Mouse (Mus musculus) frontal cortex, postnatal 14 days (tissue): Measurements from ENCODE around the gene Fam107b.

Source experiments
- DNase-seq, 2 experiments: peaks; one replicate each; pipeline ENCODE4 v3.0.0; 2022; ENCODE audit warnings: low spot score in 2 of 2

Fam107b gene

DNA sequence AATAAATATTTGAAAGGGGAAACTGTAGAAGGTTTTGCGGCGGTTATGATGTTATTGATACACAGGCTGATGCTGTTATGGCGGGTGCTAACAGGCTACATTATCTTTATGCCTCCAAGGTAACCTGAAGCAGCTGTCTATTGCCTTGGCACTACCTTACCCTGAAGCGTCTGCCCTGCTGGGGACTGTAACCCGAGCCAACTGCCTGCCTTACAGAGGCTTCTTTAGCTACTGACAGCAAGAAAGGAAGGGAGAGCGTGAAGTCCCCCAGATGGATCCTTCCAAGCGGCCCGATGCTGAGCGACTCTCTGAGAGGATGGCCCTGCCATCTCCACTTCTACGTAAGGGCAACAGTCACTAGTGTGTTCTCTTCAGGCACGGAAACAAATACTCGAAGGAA lies at the start of gene Fam107b:
TSS of gene Fam107b (plus strand) at position 303 of the 400 bp plus-strand sequence.
- no peak for DNase-seq

DNA sequence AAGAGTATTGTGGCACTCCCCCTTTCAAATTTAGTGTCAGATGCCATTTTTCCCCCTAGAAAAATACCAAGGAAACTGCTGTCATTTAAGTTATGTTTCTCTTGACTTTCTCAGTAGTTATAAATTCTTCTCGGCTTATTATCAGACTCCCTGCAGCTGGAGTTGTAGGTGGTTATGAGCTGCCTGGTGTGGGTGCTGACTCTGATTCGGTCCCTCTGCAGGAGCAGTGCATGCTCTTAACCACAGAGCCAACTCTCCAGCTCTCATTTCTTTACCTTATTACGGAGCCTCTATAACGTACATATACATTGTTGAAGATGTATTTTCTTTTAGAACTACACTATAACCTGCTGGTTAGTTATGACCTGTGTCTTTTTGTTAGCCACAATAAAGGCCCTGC lies 47.7 kb upstream of the Fam107b start:
- DNase-seq: no peak

DNA sequence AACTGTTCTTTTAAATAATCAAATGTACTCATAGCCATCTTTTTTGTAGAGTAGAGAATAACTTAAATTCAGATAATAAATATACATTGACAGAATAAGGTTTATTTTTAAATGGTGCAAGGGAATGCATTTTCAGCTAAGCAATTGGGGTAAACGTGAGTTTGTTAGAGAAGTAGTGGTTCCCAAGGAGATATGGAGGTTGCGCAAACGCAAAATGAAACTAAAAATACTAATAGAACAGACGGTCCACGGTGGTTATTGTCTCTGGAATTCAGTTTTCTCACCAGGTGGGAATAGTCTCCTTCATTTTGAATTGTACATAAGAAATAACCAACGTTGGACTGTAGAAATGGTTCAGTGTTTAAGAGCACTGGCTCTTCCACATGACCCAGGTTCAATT lies 44.0 kb upstream of the Fam107b start:
- DNase-seq: no peak

DNA sequence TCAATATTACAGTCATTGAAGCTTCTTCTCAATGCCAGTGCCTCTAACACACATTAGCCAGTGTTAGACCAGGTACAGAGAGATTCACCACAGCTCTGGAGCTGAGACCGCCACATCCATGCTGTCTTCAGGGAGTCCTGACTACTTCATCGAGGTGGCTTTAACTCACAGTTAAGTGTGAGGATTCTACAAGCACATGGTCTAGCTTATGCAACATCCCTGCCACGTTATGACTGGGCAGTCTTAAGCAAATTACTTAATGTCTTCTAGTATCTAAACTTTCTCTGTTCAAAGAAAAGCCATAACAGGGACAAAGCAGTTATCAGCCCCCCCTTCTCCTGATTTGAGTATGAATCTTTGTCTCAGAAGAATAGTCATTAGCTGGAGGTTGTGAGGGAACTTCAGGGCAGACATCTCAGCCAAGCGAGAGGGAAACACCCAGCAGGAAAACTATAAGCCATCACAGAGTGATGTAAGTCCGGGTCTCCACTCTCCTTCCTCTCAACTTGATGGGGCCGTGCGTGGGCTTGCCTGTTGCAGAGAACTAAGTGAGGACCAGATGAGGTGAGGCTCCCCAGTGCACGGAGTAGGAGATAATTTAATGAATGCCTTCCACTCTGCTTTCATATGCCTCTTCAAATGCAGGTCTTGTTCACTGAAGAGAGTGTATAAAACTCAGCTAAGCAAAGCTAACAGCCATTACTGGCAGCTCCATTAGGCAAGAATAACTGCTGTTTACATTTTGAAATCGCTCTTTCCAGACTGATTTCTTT lies 28.8 kb upstream of the Fam107b start:
- DNase-seq: no peak

DNA sequence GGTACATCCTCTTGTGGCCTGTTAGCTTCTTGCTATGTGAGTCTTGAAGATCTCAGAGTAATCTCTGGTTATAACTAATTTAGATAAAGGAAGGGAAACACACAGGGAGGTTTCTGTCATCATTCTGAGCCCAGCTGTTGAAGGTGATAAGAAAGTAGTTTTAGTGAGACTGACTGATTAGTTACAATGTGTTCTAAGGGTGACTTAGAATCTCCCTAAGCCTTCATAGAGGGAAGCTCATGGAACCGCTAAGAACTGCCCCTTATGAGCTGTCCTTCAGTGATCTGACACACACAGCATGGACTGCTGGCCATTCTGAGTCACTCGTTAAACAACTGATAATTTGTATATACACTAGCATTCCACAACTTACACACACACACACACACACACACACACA lies 24.2 kb upstream of the Fam107b start:
- DNase-seq: no peak

DNA sequence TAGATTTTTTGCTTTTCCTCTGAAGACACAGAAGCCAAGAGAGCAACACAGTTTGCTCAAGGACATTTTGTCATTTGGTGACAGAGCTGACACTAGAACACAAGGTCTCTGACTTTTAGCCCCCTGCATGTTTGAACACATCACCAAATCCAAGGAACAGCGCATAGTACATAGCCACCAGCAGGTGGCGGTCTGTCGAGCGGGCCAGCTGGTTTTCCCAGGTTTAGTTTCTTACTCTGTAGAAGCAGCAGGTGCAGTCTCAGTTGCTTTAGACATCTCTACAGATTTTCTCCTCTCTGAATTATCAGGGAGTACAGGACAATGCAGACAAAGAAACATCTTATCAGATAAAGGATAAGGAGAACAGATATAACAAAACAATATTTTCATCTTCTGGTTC lies 23.7 kb upstream of the Fam107b start:
- DNase-seq: peak; percentile 12 to 44

DNA sequence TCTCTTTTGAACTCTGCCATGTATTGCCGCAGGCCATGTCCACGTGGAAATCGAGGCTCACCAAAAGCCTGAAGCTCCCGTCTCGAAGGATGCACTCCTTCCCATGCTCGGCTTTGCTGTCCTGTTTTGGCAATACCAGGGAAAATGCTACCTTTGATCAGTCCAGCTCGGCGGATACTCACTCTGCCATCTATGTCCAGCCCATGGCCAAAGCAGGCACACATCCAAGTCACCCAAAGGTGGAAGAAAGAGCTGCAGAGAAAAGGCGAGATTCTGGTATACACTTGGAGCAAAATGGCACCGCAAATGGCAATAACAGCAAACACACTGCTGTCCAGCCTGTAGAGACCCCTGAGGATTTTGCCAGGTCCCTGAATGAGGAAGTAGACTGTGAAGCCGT lies 318 bp downstream of the Fam107b start:
- no peak for DNase-seq

DNA sequence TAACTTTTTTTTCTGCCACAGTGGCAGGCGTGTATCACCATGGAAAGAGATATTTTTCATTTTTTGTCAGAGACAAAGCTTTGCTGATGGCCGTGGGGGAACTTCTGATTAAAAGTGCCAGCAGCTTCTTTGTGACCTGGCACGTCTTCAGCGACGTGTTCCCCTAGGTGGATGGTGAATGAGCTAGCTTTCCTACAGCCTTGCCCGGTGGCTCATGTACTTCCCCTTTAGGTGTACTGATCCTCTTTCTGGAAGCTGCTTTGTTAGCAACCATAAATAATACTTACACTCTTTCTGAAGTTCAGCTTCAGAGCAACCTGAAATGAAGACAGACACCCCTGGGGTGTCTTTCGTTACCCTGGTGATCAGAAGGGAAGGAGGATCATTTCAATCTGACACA lies 3.6 kb downstream of the Fam107b start:
- DNase-seq: no peak

DNA sequence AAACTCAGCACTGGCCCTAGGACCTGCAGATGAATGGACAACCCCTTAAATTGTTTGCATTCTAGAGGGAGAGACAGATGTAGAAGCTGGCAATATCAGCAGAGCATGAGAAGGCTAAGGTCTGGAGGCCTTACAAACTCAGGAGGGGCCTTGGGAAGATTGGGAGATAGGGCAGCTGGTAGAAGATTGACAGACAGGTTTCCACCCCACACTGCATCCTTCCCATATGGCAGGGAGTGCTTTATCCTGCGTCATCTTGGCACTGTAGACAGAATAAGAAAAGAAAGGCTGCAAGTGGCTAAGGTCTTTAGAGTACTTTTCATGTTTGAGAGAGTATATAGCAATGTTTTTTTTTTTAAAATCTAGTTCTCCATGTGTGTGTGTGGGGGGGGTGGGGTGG lies 4.9 kb downstream of the Fam107b start:
- DNase-seq: no peak

DNA sequence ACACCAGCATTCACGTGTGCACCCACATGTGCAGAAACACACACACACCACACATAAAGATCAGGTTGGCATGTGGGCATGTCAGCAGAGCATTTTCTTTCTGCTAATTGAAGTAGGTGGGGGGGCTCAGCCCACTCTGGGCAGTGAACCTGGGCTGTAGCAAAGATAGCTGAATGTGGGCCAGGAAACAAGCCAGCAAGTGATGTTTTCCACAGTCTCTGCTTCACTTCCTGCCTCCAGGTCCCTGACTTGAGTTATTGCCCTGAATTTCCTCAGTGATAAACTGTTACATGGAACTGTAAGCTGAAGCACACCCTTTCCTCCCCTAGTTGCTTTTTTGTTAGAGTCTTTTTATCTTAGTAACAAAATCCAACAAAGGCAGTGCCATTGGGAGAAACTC lies 6.1 kb downstream of the Fam107b start:
- no peak for DNase-seq

DNA sequence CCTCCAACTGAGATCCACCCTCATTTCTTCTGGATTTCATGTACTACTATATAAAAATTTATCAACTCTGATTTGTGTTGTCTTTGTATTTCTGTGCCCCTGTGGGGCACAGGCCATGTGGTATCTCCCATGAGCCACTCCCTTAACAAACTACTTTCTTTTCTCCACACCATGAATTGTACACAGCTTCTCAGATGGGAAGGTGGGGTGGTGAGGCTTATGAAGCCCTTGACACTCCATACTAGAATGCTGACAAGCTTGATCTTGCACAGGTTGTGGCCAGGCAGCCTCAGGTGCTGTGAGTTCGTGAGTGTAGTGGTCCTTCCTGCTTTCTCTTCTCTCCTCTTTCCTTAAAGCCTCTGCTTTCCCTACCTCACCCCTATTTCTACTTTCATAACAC lies 6.9 kb downstream of the Fam107b start:
- DNase-seq: no peak

DNA sequence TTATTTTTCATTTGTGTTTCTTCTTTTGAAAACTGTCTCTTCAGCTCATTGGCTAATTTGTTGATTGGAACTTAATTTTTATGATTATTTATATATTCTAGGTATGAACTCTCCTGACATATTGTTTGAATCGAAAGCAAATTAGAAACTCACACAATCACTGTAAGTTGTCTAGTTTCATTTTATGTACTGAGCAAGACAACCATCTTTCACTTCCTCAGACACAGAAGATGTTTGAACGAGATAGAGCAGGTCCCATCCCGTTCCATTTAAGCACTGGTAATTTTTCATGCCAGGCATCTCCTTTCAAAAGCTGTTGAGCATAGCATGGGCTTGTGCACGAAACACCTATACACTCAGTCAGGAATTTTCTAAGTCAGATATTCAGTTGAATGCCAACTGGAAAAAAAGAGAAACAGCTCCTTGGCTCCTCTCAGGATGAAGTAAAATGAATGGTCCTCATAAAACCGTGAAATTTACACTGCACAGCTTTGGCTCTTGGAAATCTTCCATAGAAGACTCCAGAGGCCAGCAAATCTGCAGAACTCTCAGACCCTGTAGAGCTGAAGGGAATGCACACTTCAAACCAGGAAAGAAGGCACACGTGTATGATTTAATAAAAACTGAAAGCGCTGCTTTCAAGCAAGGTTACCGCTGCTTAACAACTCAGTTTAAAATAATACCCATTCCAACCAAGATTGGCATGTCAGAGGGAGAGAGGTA lies 8.1 kb downstream of the Fam107b start:
- DNase-seq: no peak

DNA sequence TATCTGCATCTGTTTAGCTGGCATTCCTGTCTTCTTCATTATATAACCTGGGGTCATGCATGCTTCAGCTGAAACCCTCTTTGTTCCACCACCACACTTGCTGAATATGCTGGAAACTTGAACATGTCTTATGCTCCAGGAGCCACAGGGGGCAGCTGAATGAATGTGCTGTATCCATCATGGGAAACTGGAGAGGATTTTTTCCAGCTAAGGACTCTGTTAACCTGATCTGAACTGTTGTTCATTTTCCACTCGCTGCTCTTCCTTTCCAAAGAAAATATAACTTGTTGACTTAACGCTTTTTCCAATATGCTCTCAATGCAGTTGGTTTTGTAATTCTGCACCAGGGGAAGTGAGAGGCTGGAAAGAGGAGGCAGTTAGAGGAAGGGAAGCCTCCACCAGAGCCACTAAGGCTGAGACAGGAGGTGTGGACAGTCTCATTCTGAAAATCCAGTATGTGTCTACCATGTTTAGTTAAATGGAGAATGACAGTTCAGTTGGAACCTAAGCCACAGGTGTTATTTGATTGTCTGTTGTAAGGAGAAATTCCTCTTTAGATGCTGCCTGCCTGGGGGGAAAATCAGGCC lies 9.1 kb downstream of the Fam107b start:
- no peak for DNase-seq

DNA sequence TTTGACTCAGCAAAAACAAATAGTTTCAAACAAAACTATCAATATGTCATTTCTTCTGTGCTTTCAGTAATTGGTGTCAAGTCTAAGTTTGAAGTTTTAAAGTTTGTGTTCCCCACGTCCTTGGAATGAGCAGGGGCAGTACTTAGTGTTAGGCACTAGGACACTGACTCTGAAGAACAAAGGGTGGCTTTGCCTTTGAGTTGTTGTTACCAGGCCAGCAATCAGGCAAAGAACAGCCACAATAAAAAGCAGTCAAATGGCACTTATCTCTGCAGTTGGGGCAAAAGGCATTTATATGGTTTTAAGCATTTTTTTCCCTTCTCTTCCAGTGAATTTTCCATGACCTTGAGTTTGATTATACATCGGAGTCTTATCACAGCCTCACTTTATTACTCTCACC lies 12.5 kb downstream of the Fam107b start:
- DNase-seq: no peak

DNA sequence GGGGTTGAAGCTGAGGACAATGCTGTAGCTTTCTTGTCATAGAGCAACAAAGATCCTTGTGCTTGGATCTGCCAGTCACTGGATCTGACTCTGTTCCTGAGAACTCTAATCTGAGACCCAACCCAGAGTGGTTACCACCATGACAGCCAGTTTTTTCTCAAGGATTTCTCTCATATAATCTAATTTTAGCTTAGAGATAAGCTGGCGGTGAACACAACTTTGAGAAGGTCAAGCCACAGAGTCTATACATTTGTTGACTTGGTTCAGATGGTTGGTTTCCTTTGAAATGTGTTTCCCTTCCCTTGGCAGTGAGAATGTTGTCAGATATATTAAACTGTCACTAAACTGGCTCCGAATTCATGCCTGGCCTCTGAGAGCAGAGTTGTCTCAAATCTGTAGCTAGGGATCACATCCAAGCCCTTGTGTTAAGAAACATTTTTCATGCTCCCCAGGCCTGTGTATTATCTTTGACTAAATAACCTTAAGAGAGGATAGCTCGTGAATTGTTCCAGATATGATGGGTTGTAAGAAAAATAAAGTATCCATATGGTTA lies 15.0 kb downstream of the Fam107b start:
- no peak for DNase-seq

DNA sequence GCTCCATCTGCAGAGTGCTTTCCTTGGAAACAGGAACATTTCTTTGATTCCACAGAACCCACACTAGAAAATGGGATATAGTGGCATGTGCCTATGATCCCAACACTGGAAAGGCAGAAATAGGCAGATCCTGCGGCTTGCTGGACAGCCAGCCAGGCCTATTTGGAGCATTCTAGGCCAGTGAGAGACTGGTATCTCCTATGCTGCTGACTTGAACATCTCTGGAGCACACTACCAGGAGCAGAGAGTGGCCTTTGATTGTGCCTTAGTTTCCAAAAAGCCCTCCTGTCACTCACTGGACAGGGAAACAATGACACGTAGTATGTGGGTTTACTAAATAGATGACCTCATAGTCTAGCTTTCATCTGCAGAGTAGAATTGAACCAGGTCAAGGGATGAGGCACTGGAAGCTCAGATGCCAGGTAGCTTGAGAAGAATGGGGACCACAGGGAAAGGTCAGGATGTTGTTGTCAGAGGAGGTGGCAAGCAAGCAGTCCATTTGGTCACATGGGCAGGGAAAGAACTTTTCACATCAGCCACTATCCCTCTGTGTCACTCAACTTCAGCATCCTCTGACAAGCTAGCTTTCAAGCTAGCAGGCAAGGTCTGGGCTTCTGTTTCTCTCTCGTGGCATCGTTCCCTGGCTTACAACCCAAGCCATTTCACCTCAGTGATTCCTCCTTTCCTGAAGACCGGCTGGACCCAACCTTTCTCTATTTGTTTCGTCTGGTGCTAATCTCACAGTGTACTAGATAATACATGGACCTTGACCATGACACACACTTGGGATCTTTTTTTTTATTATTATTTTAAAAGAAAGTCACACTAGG lies 20.0 kb downstream of the Fam107b start:
- no peak for DNase-seq

DNA sequence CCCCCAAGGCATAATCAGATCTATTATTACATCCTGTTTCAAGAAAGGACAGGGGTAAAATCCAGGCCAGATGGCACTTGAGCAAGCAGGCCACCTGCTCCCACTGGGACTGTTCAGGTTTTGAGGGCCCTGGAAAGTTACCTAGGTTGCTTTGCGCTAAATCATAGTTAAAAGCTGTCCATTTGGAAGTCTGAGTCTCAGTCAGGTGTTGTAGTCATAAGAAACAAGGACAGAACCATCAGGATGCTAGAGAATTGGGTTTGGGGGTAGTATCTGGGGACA lies 20.6 kb downstream of the Fam107b start:
- no peak for DNase-seq

DNA sequence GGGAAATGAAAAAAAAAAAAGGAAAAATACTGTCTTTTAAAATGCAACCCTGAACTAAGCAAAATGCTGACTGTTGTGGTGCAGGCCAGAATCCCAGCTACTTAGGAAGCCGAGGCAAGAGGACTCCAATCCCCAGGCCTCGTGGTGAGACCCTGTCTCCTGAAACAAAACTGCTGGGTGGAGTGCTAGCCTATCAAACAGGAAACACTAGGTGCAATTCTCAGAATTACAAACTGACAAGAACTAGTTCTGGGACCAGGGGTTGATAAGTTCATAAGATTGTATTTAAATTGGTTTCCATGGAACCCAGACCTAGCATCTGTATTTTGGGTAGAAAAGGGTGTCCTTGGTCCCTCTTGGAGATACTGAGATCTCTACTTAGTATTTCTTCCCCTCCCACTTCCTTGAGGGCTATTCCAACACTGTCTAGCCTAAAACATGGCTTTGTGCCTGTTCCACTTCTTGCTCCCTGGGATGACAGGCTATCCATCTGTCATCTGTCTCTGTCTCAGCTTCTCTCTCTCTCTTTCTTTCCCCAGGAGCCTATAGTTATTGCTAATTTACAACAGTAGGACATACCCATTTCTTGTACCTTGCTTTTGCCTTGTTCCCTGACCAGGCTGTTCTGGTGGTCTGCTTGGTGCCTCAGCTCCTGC lies 24.5 kb downstream of the Fam107b start:
- no peak for DNase-seq

DNA sequence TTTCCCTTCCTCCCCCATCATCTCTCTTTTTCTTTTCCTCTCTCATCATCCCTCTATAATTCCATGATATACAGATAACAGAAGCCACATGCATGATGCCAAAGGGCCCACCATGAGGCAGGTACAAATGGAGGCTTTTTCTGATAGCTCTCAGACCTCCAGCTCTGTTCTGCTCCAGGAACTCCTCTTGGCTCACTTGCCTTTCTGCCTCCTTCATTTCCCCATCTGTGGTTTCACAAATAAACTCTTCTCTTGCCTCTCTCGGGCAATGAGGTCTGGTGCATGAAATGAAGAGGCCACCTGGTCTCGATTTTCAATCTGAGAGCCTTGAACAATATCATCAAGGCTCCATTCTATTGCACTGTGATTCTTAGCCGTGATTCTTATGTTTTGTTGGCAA lies 30.1 kb downstream of the Fam107b start:
- no peak for DNase-seq

DNA sequence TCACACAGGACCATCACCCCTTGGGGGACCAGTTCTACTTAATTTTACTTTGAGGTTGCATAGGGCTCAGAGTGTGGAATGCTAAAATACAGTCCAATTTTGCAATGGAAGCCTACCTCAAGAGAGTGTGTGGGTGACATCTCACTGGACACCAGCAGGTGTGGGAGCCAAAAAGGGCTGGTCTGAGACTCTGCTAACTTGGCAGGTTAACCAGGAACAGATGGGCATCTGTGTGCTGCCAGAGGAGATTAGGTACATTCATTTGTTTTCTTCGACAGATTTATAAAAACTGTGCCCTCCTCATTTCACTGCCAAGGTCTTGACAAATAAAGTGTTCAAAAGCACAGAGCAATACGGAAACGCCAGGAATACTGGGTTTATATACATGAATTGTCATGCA lies 32.3 kb downstream of the Fam107b start:
- DNase-seq: no peak

DNA sequence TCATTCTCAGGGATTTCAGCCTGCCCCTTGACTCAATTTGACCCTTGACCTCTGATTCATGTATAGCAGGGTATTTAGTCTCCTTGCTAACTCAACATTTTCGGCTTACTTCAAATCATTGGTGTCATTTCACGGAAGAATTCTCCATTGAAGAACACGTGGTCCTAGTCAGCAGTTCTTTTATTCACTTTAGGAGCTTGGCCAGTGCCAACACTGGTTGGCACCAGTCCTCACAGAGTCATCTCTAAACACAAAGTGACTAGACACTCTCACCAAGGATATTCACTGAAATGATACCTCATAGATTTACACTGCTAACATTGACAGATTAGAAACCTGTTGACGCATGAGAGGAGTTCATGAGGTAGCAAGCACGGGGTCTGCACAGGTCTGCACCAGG lies 32.9 kb downstream of the Fam107b start:
- no peak for DNase-seq
